Mouse (Mus musculus): Measurements from ENCODE around the gene Ccin.
A peak's percentile ranks its signal among the peaks of the same experiment; 100 is the strongest.

Gene Ccin

DNA sequence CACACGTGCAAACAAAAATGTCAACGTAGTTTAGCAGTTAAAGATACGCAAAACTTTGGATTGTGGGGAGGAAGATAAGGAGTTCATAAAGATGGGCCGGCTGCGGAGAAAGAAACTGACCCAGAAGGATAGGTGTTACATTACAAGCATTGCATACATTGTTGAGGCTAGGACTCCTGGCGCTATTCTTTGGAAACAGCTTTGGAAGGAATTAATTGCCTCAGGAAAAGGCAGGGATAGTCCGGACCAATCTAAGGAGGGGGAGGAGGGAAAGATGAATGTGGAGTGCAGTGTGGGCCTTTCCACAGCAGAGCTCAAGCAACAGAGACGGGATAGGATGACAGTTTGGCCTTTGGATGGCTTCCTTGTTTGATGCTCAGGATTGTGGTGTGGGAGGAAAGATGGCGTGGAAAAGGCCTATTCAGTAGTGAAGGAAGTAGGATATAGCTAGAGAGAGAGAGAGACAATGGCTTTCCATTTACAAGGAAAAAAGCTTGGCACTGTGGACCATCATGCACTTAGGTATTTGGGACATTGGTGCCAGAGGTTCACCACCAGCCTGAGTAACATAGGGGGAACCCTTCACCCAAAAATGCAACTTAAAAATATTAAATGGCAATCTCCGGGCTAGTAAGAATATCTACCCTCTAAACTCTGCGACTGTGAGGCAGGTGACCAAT lies 30.2 kb downstream of the Ccin start:
- peak; percentile 41 for DNase-seq (ENCODE audit: low read depth, low spot score)

DNA sequence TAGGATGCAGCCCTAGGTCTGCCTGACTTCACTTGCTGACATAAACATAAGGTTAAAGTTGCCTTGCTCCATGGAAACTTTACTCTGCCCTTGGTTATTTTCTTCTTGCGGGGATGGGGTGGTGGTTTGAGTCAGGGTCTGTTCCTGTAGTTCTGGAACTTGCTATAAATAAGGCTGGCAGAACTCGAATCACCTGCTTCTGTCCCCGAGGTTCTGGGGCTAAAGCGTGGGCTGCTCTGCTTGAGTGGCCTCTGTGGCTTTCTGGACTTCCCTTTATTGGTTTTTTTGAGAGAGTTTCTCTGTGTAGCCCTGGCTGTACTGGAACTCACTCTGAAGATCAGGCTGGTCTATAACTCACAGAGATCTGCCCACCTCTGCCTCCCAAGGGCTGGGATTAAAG lies 32.8 kb downstream of the Ccin start:
- no peak for DNase-seq (ENCODE audit: low read depth, low spot score)

- DNase-seq (ENCODE audit: low read depth, low spot score), result no peak
These were observed 33.5 kb downstream of the Ccin start for GRCm38 (mm10) chr4:44016791-44017190.

DNA sequence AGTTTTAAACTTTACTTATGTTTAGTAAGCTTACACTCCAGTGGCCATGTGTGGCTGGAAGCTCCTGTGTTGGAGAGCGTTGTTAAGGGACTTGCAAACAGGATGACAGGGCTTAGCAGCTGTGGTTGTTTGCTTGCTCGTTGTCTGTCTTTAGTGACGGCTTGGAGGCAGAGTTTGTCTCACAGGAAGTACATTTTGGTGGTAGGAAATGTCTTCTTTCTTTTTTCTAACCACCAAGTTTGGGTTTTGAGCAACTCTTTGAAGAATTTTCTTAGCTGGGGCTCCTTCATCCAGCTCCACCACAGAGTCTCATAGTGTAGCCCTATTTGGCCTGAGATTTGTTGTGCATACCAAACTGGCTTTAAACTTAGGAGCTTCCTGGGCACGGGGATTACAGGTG lies 39.0 kb downstream of the Ccin start:
- DNase-seq (ENCODE audit: low read depth, low spot score), result no peak

DNA sequence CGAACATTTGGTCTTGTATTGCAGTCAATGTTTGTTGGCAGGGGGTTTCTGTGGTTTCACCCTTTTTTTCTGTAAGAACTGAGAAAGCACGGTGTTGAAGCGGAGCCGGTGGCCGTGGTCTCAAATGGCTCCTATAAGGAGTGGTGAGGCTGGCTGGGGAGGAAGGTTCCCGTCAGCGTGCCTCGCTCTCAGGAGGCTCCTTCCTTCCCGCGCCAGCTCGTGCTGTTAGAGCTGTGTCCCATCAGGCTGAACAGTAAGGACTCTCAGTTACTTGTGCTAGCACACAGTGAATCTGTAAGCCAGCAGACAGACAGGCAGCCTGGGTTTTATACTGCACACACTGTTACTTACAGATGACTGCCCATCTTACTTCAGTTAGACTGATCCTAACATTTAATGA lies 39.5 kb downstream of the Ccin start:
- DNase-seq (ENCODE audit: low read depth, low spot score), result no peak

DNA sequence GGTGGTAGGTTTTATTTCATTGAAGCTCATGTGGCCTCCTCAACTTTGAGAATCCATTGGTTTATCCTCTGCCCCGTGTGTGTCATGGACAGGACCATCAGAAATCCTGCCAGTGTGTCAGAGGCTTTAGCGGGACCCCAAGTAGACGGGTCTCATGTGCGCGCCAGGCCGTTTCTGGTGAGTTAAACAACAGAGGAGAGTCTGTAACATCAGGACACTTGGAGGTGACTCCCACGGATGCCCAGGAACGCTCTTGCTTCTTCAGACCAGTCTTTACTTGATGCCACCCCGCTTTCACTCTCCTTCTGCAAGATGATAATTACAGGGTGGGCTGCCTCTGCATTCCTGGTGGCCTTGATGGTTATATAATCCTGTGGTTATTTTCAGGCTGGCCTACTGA lies 40.4 kb downstream of the Ccin start:
- no peak for DNase-seq (ENCODE audit: low read depth, low spot score)

DNA sequence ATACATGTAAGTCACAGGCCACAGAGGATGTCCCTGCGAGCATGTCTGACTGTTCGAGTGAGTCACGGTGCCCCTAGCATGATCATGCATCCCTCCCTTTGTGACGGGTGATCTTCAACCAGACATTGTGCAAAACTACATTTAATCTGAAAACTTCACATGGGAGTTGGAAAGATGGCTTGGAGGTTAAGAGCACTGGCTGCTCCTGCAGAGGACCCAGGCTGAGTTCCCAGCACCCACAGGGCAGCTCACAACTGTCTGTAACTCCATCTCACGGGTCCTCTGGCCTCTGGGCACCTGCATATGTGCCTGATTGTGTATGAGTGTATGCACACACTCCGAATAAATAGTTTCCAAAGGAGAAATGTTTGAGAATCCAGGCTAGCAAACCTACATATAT lies 41.0 kb downstream of the Ccin start:
- no peak for DNase-seq (ENCODE audit: low read depth, low spot score)

DNA sequence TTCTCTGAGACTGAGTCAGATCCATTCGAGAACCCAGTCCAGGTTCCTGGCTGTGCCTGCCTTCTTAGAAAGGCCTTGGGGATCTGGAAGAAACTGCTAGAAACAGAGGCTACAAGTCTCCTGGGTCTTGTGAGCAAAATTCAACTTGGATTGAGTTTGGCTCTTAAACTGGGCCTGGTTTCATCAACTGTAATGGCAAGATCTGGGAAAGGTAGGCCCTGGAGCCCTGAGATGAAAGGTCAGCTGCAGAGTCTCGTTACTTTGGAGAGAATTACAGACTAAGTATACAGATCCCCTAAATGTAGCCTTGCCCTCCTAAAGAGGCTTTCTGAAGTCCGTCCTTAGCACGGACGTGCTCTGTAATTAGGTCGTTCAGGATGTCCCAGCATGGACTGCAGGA lies 42.3 kb downstream of the Ccin start:
- no peak for DNase-seq (ENCODE audit: low read depth, low spot score)

GRCm38 (mm10) chr4:44028303-44029135 lies 45.2 kb downstream of the Ccin start:
- no peak for DNase-seq (ENCODE audit: low read depth, low spot score)

DNA sequence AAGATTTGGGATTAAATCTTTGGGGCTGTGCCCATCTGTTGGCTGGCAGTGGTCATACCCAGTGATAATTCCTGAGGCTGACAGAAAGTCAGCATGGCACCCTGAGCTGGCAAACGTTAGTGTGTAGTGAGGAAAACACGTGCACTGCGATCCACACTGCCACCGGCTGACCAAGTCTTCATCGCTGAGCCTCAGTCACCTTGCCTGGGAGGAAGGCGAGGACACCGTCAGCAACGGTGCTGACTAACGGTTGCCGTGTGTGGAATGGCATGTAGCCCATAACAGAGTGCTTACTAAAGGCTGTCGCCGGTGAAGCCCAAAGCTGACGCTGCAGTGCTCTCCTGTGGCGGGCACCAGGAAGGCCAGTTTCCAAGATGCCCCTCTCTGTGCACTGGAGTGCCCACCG lies 46.4 kb downstream of the Ccin start:
- DNase-seq (ENCODE audit: low read depth, low spot score), result no peak

GRCm38 (mm10) chr4:44031521-44031920 lies 48.2 kb downstream of the Ccin start:
- no peak for DNase-seq (ENCODE audit: low read depth, low spot score)

All from 3T3-L1 (cell line).